Mouse (Mus musculus) heart, postnatal 36 days (tissue): ENCODE data around the gene Polr1e. TPM values are rescaled to one million over a fixed set of nuclear protein-coding genes. Genes with fewer than 3 reads are reported as not detected.
"Not testable (repeated sequence)": the region's sequence is repeated elsewhere in the genome, so short reads cannot be mapped to it uniquely, and the experiment has no call there.

Experiments
- DNase-seq, 2 experiments: peaks; one replicate each; pipeline ENCODE4 v3.0.0; 2021 to 2022
- intact Hi-C: fragments of 180-260 bp; cut with DNase I; formaldehyde crosslinking; loops from one replicate; pipeline ENCODE4 v1.15.1; 2025
- total RNA-seq, 2 experiments: library from RNA; stranded (reverse); gene quantifications; 2 replicates each; pipeline ENCODE4 v1.2.3; 2021

Polr1e gene
- total RNA-seq, 2 experiments from 2014 or later = 21.9 to 24.8 TPM

DNA sequence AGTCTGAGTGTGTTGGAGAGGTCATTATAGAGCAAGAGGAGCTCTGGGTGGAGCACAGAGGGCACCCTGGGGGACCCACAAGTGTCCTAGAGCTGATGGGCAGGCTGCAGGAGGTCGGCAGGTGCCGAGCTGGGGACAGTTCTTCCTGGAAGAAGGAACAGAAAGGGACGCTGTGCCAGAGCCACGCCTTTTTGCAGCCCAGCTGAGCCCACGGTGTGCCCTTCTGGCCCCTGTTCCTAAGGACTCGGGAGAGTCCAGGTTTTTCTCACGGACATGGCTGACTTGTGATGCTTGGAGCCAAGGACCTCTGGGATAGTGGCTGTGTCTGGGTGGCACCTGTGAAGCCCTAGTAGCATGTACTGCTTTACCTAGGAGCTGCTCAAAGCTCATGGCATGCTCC lies 22.4 kb downstream of the Polr1e start:
- intact Hi-C loops = no loop called here
- no peak for DNase-seq

DNA sequence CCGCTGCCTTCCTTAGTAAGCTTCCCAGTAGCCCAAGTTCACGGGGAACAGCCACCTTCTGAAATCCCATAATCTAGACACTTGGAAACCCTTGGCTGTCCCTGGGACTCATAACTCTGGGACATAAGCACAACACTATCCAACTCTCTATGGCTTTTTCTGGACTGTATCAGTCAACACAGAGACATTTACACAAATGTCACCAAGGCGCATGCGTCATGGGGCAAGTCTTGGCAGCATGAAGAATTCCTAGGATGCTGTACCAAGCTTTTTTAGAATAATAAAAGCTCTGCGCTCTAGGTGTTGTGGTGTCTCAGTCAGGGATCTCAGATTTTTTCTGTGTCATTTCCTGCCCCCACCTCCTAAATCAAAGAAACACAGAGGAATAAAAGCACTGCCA lies 28.3 kb downstream of the Polr1e start:
- intact Hi-C loops = no loop called here
- DNase-seq = no peak

DNA sequence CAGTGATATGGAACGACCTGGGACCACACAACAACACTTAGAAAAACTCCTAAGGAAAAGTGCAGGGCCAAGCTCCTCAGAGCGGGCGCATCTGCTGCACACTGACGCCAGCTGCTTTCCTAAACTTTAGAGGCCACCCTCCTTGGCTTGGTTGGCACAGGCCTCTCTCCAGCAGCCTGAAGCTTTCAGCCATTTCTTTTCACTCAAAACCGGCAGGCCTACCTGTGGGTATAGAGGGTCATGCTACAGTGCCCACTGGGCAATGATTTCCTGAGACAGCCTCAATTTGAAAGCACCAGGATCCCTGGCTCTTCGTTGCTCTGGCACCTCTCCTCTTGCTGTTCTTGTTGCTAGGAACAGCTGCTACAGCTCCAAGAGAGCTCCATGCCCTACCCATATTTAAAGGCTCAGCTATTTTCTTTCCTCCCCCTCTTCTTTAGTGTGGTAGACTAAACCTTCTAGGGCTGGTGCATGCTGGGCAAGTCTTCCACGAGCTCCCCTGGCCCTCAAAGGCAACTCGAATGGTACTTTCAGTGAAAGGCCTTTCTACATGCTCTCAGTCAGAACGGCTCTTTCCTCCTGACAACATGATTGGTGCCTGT lies 29.0 kb downstream of the Polr1e start:
- no peak for DNase-seq
- intact Hi-C loops = no loop called here

DNA sequence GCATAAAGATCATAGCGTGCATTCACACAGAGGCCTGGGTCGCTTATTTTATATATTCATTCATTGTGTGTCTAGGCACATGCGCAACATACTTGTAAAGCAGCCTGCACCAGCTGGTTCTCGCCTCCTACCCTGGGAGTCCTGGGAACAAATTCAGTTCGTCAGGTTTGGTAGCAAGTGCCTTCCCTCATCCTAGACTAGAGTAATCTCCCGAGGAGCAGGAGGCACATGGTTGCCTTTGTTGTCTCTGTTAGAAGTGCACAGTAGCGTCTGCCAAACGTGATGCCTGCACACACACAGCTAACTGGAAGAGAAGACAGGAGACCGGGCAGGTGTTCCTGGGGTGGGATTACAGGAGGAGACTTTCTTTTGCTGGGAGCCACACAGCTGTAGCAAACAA lies 29.6 kb downstream of the Polr1e start:
- DNase-seq = no peak
- intact Hi-C loops = no loop called here

DNA sequence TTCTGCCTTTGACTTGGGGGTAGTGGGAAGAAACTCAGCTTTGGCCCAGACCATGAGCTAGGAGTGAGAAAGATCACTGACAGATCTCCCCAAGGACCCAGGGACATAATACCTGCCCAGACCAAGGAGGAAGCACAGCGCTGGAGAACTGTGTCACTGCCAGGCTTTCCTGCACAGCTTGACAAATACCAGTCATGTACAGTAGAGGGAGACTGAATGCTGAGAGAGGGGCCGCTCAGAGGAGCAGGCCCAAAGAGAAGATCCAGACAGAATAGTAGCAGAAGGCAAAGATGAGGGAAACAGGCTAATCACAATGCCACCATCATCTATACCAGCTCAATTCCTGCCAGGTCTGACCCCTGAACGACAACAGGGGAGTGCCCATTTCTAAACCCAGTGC lies 36.5 kb downstream of the Polr1e start:
- DNase-seq = peak in 1 of 2 experiments; percentile 12
- intact Hi-C loops = no loop called here

DNA sequence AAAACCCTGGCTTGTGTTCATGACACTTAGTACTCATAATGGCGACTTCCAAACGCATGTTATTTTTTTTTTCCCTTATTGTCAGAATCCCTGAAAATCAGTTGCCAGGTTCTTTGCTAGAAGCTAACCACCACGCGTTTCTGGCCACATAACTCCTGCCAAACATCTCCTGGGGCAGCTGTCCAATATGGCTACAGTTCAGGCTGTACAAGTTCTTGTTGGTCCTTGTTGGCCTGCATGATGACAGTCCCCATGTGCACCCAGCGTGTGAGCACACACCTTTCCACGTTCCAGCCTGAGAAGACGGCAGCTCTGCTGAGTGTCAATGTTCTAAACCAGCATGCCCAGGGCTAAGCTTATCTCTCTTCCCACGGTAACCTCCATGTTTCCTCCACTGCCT lies 37.1 kb downstream of the Polr1e start:
- intact Hi-C loops = no loop called here
- peak; percentile 46 to 64 for DNase-seq

DNA sequence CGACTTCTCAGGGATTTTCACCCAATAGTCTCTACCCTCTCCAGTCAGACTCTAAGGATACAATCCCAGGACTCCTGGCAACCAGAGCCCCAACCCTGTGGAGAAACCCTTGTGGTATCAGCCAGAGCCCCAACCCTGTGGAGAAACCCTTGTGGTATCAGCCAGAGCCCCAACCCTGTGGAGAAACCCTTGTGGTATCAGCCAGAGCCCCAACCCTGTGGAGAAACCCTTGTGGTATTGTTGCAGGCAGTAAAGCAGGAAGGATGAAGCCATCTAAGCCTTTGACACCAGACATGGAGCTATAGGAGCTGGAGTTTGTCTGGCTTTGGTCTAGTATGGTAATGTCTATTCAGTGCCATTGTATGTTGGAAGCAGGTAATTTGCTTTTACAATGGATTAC lies 45.5 kb downstream of the Polr1e start:
- DNase-seq, intact Hi-C loops: not testable (repeated sequence)

DNA sequence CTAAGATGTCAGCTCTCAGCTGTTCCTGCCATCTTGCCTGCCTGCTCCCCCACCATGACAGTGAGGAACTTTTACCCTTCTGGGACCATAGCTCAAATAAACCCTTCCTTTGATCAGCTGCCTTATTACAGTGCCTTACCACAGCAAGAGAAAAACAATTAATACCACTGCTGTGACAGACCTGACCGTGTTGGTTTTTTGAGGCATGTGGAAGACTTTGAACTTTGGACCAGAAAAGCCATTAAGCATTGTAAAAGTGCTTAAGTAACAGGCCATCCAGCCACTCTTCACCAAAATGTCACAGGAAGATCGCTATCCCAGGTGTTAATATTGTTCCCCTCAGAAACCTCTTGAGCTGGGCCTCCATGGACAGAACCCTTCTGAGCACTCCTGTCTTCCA lies 46.2 kb downstream of the Polr1e start:
- DNase-seq = no peak
- intact Hi-C loops = no loop called here

GRCm38 (mm10) chr4:45066036-45066730 lies 47.8 kb downstream of the Polr1e start:
- intact Hi-C loops = no loop called here
- no peak for DNase-seq

DNA sequence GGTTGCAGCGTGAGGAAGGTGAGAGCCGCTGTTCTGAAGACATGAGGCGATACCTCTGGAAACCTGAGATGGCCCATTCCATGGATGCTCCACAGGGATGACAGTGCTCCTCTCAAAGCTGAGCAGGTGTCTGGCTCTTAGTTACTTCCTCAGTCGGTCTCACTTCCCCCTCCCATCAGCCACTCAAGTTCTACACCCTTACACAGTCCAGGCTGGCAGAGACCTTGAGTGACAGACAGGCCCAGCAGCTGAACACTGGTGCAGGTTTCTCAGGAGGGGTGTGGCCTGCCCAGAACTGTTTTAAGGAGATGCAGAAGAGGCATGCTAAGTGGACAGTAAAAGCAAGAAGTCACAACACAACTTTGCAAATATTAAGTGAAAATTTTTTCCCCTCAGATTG lies 49.4 kb downstream of the Polr1e start:
- intact Hi-C loops = no loop called here
- no peak for DNase-seq

GRCm38 (mm10) chr4:45072261-45072973 lies 54.0 kb downstream of the Polr1e start:
- DNase-seq = no peak
- intact Hi-C loops = no loop called here

GRCm38 (mm10) chr4:45073544-45073943 lies 55.2 kb downstream of the Polr1e start:
- DNase-seq = no peak
- intact Hi-C loops = no loop called here

GRCm38 (mm10) chr4:45081041-45081440 lies 62.7 kb downstream of the Polr1e start:
- intact Hi-C loops = not testable (repeated sequence)

DNA sequence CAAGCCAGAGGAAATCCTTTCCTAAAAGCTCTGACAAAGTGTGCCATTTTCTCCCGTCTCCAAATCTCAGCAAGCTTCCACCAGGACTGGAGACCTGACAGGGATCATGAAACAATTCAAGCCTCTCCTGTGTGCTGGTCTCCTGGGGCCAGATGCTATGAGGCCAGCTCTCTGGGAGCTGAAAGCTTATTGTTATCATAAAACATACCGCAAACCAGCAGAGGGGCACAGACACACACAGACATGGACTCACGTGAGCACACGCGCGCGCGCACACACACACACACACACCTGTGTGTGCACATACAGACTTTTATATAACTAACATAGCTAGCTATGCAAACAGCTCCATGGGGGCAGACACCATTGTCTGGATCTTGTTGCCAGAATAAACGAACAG lies 64.6 kb downstream of the Polr1e start:
- DNase-seq = no peak
- intact Hi-C loops = no loop called here

More at GRCm38 (mm10) chr4:45081041-45081440, 62.7 kb downstream of the Polr1e start:
- DNase-seq = not testable (repeated sequence)

- intact Hi-C loops = no loop called here
- no peak for DNase-seq
These were observed 65.1 kb downstream of the Polr1e start for GRCm38 (mm10) chr4:45083487-45083886.

GRCm38 (mm10) chr4:45084021-45084894 lies 65.9 kb downstream of the Polr1e start, which contains the start of gene Fbxo10:
Gene Fbxo10, minus strand, starts transcription at chr4:45084604.
- peak; percentile 92 to 93 for DNase-seq
- intact Hi-C loops = loop anchor here (2.0 kb wide), 1 partner anchor 23 kb away; no protein-coding TSS in a partner anchor

DNA sequence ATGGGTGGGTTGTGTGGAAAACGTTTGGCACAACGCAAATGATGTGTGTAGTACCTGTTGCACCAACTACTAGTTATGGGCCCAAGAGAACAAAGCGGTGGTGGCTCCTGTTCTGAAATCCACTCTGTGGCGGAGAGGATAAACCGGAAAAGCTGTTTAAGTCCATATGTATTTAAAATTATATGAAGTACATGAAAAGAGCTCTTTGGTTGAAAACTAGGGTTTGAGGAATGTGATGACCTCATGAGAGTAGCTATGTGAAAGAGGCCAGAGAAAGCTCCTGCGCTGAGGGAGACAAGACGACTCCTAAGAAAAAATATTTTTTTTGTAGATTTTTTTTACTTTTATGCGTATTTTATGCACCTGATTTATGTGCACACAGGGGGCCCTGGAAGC lies 66.5 kb downstream of the Polr1e start:
- intact Hi-C loops = loop anchor here (2.0 kb wide), 1 partner anchor 22 kb away; no protein-coding TSS in a partner anchor
- DNase-seq = no peak
